Comparison of ENCODE assay signal across 8 mouse cellular contexts in the genomic region with DNA sequence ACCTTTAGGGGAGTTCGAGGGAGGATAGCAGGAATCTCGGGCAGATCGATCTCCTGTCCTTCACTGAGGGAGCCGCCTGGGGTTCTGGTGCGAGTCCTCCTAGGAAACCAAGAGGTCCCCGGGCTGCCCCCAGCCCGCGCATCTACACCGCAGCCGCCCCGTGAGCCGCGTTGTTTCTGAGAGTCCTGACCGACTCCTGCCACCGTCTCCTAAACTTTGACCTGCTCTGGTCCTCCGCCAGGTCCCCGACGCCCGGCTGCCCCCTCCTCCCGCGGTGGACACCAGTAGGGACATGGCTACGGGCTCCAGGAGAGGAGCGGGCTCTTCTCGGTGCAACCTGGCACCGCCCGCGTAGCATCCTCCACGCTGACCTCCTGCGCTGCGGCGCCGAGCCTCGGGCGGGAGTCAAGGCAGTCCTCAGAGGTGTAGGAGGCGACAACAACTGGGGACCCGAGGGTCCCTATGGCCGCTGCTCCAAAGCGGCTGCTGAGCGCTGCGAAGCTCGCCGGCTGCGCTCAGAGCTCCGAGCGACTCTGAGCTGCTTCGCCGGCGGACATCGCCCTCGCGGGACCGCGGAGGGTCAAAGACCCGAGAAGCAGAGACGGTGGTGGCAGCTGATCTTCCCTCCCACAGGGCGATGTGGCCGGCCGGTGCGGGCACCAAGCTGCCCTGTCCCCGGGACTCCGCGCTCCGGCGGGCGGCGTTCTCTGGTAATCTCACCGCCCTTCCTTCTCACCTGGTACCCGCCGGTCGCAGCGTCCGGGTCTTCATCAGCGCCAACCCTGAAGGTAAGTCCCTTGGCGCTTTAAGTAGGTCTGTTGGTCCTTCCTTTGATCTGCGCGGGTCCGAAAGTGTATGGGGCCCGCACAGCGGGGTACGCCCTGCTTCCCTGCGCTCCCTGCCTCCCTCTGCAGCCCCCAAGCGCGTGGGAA. TPM values are rescaled to one million over a fixed set of nuclear protein-coding genes. Genes with fewer than 3 reads are reported as not detected.
DNase-seq lines count a peak whose midpoint lies in the region; ATAC-seq and TF ChIP-seq lines count a peak whose summit lies in the region.

No protein-coding gene starts in this region.

- TF ChIP-seq POLR2A in lung, adult 2 months (IDR thresholded peaks at IDR 0.05; ENCODE audit: borderline replicate concordance, extremely low read depth, low read depth, low read length) = no peak

- WGBS in lung, embryonic 15.5 days = under 1% methylated on average over 77 of the region's 83 CpGs
- WGBS in lung, adult 2 months = 1% methylated on average over 83 of the region's 83 CpGs
- under 1% methylated on average over 83 of the region's 83 CpGs for WGBS in forebrain, embryonic 11.5 days
- under 1% methylated on average over 83 of the region's 83 CpGs for WGBS in kidney, embryonic 15.5 days
- WGBS in midbrain, embryonic 10.5 days = under 1% methylated on average over 83 of the region's 83 CpGs

- peak overlapping the region; percentile 3; the same call in 1 of the 2 replicates for H3K9ac ChIP-seq in lung, embryonic 15.5 days
- peak overlapping the region; percentile 46 for H3K9ac ChIP-seq in forebrain, embryonic 11.5 days (ENCODE audit: low read length)
- H3K9ac ChIP-seq in kidney, embryonic 15.5 days = peak overlapping the region; percentile 39

- H3K4me1 ChIP-seq in lung, embryonic 15.5 days = peaks cover 14% of the 10 kb centered on the region
- no peaks in the 10 kb centered on the region for H3K4me1 ChIP-seq in lung, adult 2 months (ENCODE audit: control insufficient read depth, insufficient read depth, low read length)
- H3K4me1 ChIP-seq in forebrain, embryonic 11.5 days (replicated peaks; ENCODE audit: control insufficient read depth, insufficient read depth, low read length) = peaks cover 3% of the 10 kb centered on the region; the same call in 1 of the 2 replicates
- peaks cover 18% of the 10 kb centered on the region for H3K4me1 ChIP-seq in kidney, embryonic 15.5 days
- H3K4me1 ChIP-seq in midbrain, embryonic 10.5 days = peaks cover 20% of the 10 kb centered on the region

- peak; percentile 39; the same call in 1 of the 2 replicates for ATAC-seq in lung, embryonic 15.5 days (ENCODE audit: borderline replicate concordance, extremely low read depth, low FRiP score, low TSS enrichment)
- peak; percentile 66 for ATAC-seq in forebrain, embryonic 11.5 days (replicated peaks; ENCODE audit: low FRiP score)
- peak; percentile 59 for ATAC-seq in kidney, embryonic 15.5 days (replicated peaks; ENCODE audit: low FRiP score)

- H3K36me3 ChIP-seq in lung, embryonic 15.5 days = no peaks in the 10 kb centered on the region
- no peaks in the 10 kb centered on the region for H3K36me3 ChIP-seq in forebrain, embryonic 11.5 days (ENCODE audit: control insufficient read depth, insufficient read depth, low read length)
- H3K36me3 ChIP-seq in kidney, embryonic 15.5 days = no peaks in the 10 kb centered on the region
- no peaks in the 10 kb centered on the region for H3K36me3 ChIP-seq in midbrain, embryonic 10.5 days

- peak overlapping the region; percentile 90 for H3K4me2 ChIP-seq in lung, embryonic 15.5 days
- peak overlapping the region; percentile 96 for H3K4me2 ChIP-seq in forebrain, embryonic 11.5 days (ENCODE audit: low read depth, low read length, severe bottlenecking)
- peak overlapping the region; percentile 98 for H3K4me2 ChIP-seq in kidney, embryonic 15.5 days

- no peaks in the 10 kb centered on the region for H3K9me3 ChIP-seq in lung, embryonic 15.5 days
- H3K9me3 ChIP-seq in forebrain, embryonic 11.5 days (ENCODE audit: control insufficient read depth, low read length) = no peaks in the 10 kb centered on the region
- no peaks in the 10 kb centered on the region for H3K9me3 ChIP-seq in kidney, embryonic 15.5 days (replicated peaks)
- H3K9me3 ChIP-seq in midbrain, embryonic 10.5 days (replicated peaks) = no peaks in the 10 kb centered on the region

- peak overlapping the region; percentile 42 for H3K4me3 ChIP-seq in lung, embryonic 15.5 days
- no peak overlapping the region for H3K4me3 ChIP-seq in lung, adult 2 months (replicated peaks; ENCODE audit: extremely low read depth, low read depth, low read length)
- H3K4me3 ChIP-seq in forebrain, embryonic 11.5 days (ENCODE audit: low read depth, low read length) = peak overlapping the region; percentile 53
- H3K4me3 ChIP-seq in kidney, embryonic 15.5 days (replicated peaks) = peak overlapping the region; percentile 55
- peak overlapping the region; percentile 71 for H3K4me3 ChIP-seq in midbrain, embryonic 10.5 days

- TF ChIP-seq CTCF in lung, adult 2 months (IDR thresholded peaks at IDR 0.05; ENCODE audit: insufficient read depth, low read length) = no peak

- H3K27me3 ChIP-seq in lung, embryonic 15.5 days = peaks cover 51% of the 10 kb centered on the region
- peaks cover 17% of the 10 kb centered on the region for H3K27me3 ChIP-seq in forebrain, embryonic 11.5 days (ENCODE audit: control insufficient read depth, insufficient read depth, low read length)
- peaks cover 54% of the 10 kb centered on the region for H3K27me3 ChIP-seq in kidney, embryonic 15.5 days
- peaks cover 53% of the 10 kb centered on the region for H3K27me3 ChIP-seq in midbrain, embryonic 10.5 days (ENCODE audit: low read depth, poor library complexity, severe bottlenecking)

- DNase-seq in lung, adult 2 months = no peak
- DNase-seq in forebrain, embryonic 11.5 days (ENCODE audit: low spot score) = peak; percentile 67
- DNase-seq in midbrain, embryonic 10.5 days (ENCODE audit: low spot score) = peak; percentile 55
- DNase-seq in testis, postnatal 10 days (ENCODE audit: low spot score) = peak; percentile 39
- DNase-seq in spleen, adult 18-20 months = no peak
- DNase-seq in thymus, postnatal 14 days = no peak

- H3K27ac ChIP-seq in lung, embryonic 15.5 days = no peak overlapping the region
- no peak overlapping the region for H3K27ac ChIP-seq in forebrain, embryonic 11.5 days (ENCODE audit: low read depth, low read length)
- no peak overlapping the region for H3K27ac ChIP-seq in kidney, embryonic 15.5 days
- H3K27ac ChIP-seq in midbrain, embryonic 10.5 days (replicated peaks) = peak overlapping the region; percentile 67

RNA-seq across cellular contexts. Expression of a gene that starts 0.9 kb away (rescaled TPM):
- 0.08 and 0.09 TPM in 2 replicates for polyA plus RNA-seq in lung, embryonic 15.5 days (2015; fragmentation: Nextera tagmentation; extraction: Ambion mirVana)
- polyA plus RNA-seq in lung, adult 2 months (2012; rRNA removed) = 0.05 and 0.15 TPM in 2 replicates
- 0.21 and 0.25 TPM in 2 replicates for polyA plus RNA-seq in forebrain, embryonic 11.5 days (2014; fragmentation: Nextera tagmentation; extraction: Ambion mirVana)
- polyA plus RNA-seq in kidney, embryonic 15.5 days (2015; fragmentation: Nextera tagmentation; extraction: Ambion mirVana) = 0.23 and 0.49 TPM in 2 replicates
- polyA plus RNA-seq in midbrain, embryonic 10.5 days (2016; fragmentation: Nextera tagmentation; extraction: Ambion mirVana) = 1.1 and 1.7 TPM in 2 replicates

Comparison
In these comparisons a context has a peak if more than half of its experiments do, and no peak if none do; other contexts are left out.
1. DNase-seq: peak in forebrain, embryonic 11.5 days (single experiment), midbrain, embryonic 10.5 days (single experiment) and testis, postnatal 10 days (single experiment); none in lung, adult 2 months (single experiment), spleen, adult 18-20 months (0 of 2) and thymus, postnatal 14 days (single experiment).
2. Peak in every context shown above with its lines, with median percentiles within 50 percentile points of each other: ATAC-seq, H3K4me2 ChIP-seq and H3K9ac ChIP-seq.